Mouse (Mus musculus) brain, adult 10 weeks (tissue): ENCODE results near the gene Esm1. TPM values are rescaled to one million over a fixed set of nuclear protein-coding genes. Genes with fewer than 3 reads are reported as not detected.

ENCODE experiments used
- polyA plus RNA-seq: library from polyadenylated mRNA; stranded (reverse); fragments of 350-450 nt; fragmentation: Illumina TruSeq; extraction: RNeasy Lipid Tissue Mini Kit (QIAGEN cat#74804); gene quantifications from one replicate; pipeline ENCODE4 v1.2.3, GENCODE M21; 2015; ENCODE audit warnings: low read depth, low replicate concordance

Esm1 gene
- polyA plus RNA-seq: 0.42 TPM

DNA sequence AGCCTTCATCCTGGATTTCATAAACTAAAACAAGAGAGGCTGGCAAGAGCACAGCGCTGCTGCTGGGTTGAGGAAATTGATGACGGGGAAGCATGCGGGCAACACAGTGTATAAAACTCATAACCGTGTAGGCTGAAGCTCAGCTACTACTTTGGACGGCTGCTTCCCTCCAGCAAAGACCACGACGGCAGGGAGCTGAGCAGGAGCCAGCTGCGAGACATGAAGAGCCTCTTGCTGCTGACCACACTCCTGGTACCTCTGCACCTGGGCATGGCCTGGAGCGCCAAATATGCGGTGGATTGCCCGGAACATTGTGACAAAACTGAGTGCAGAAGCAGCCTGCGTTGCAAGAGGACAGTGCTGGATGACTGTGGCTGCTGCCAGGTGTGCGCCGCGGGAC is at the start of gene Esm1:
Gene Esm1 (plus strand): TSS at position 36 of the 400 bp plus-strand sequence.

DNA sequence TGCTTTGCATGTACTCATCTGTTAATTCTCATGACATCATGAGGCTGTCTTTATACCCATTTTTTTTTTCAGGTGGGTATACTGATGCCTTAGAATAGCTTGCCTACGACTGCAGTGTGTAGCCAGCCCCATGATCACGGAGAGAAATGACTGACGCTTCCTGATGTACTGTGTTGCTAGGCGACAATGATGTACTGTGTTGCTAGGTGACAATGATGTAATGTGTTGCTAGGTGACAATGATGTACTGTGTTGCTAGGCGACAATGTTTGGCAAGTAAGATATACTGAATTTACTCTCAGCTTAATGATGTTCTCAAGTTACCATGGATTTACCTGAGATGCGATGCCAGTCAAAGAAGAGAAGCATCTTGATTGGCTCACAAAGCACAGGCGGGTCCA is 16.4 kb downstream of the Esm1 start, which contains the start of gene Gzmk:
Gene Gzmk (minus strand): TSS at position 98 of the 400 bp plus-strand sequence.

Other genes starting within 250 kb of the Esm1 start
- 1.7 TPM for gene Ccno, start 221.9 kb upstream of the Esm1 start, polyA plus RNA-seq
- 0.24 TPM for gene Mcidas, start 215.8 kb upstream of the Esm1 start, polyA plus RNA-seq
- not detected for gene Cdc20b, start 174.5 kb upstream of the Esm1 start, polyA plus RNA-seq
- 12.7 TPM for gene Gpx8, start 163.2 kb upstream of the Esm1 start, polyA plus RNA-seq
- not detected for gene Gzma, start 108.7 kb upstream of the Esm1 start, polyA plus RNA-seq
- 0.57 TPM for gene Gzmk, start 16.2 kb downstream of the Esm1 start, polyA plus RNA-seq
- gene BC067074, start 83.5 kb downstream of the Esm1 start, polyA plus RNA-seq: 0.68 TPM